Mouse (Mus musculus): ENCODE data around the gene Rnf151. TPM values are rescaled to one million over a fixed set of nuclear protein-coding genes. Genes with fewer than 3 reads are reported as not detected.
A peak's percentile ranks its signal among the peaks of the same experiment; 100 is the strongest.

Rnf151 gene
- total and polyA plus RNA-seq, 2 experiments from 2014 or later, result not detected

DNA sequence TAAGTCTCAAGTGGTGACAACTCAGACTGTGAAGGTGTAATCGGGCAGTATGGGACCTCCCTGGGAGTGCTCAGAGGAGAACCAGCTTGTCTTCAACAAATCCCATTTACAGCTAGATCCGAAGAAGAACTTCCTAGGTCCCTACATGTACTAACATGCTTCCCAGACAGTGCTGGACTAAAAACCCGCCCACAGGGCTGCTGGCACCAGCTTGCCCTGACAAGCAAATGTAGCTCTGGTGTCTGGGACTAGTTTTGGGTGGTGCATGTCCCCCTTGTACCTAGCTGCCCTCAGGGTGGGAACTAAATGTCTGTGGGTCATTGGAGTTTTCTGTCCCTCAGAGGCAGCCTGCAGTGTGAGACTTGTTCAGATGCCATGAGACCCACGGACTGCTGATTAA is 33.7 kb upstream of the Rnf151 start:
- no peak overlapping the region for H3K4me2 ChIP-seq (ENCODE audit: low read depth)
- no peak overlapping the region for H3K9ac ChIP-seq
- ATAC-seq (no peak), DNase-seq (no peak)
- no peaks in the 10 kb centered on the region for H3K9me3 ChIP-seq (ENCODE audit: low read length)
- TF ChIP-seq CTCF (IDR thresholded peaks at IDR 0.05; ENCODE audit: low read depth), result no peak
- no peak overlapping the region for H3K4me3 ChIP-seq (ENCODE audit: low read depth, low read length)
- H3K36me3 ChIP-seq (ENCODE audit: insufficient read depth), result no peaks in the 10 kb centered on the region
- H3K4me1 ChIP-seq (ENCODE audit: insufficient read depth), result peaks cover 4% of the 10 kb centered on the region; the same call in 1 of the 2 replicates
- peaks cover 37% of the 10 kb centered on the region for H3K27me3 ChIP-seq (ENCODE audit: insufficient read depth, low read length)
- WGBS, result 18% methylated on average over 4 of the region's 4 CpGs
- H3K27ac ChIP-seq (ENCODE audit: low read depth, low read length), result no peak overlapping the region

- WGBS, result 62% methylated on average over 4 of the region's 4 CpGs
- Histone ChIP-seq H3K27ac (ENCODE audit: low read depth, low read length) (no peak overlapping the region), H3K36me3 (ENCODE audit: insufficient read depth) (peaks cover 2% of the 10 kb centered on the region; the same call in 1 of the 2 replicates), H3K9me3 (ENCODE audit: low read length) (no peaks in the 10 kb centered on the region), H3K4me1 (ENCODE audit: insufficient read depth) (no peaks in the 10 kb centered on the region), H3K9ac (no peak overlapping the region), H3K4me3 (ENCODE audit: low read depth, low read length) (no peak overlapping the region), H3K4me2 (ENCODE audit: low read depth) (no peak overlapping the region), H3K27me3 (ENCODE audit: insufficient read depth, low read length) (peaks cover 5% of the 10 kb centered on the region)
- no peak for TF ChIP-seq CTCF (IDR thresholded peaks at IDR 0.05; ENCODE audit: low read depth)
- ATAC-seq (no peak), DNase-seq (no peak)
These were observed 29.1 kb upstream of the Rnf151 start for GRCm38 (mm10) chr17:24746986-24747385.

DNA sequence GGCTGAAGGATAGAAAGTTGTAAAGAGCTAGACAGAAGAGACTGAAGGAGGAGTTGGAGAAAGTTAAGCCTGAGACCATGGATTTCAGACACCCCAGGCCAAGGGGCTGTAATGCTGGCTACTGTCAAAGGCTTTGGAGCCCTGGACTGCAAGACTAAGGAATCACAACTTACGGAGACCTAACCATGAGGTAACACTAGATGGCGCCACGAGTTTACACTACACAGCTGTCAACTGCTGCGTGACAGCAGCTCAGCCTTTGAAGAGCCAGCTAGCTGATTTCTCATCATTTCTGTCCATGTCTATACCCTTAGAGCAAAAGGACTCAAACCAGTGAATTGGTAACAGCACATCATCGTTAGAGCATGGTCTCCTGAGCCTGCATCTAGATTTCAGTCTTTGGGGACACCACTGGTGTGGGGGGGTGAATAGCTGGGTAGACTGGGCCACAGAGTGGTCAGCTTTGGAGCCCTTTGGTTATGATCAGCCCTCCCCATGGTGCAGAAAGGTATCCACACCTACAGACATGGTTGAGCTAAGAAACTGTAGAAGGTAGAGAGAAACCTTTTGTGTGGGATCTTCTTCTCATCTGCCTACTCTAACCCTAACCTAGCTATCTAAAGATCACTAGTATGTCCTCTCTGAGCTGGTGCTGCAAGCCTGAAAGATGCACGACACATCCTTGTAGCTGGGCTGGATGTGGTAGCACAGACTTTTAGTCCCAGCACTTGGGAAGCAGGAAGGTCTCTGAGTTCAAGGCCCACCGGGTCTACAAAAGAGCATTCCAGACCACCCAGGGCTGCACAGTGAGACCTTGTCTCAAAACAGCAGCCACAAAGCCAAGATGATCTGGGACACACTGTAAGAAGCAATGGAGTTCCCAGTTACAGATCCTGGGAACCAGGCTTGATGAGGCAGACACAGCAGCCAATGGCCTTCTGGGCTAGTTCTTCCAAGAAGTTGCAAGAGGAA is 27.9 kb upstream of the Rnf151 start:
- ATAC-seq, result peak; percentile 89
- H3K9me3 ChIP-seq (ENCODE audit: low read length), result no peaks in the 10 kb centered on the region
- no peak overlapping the region for H3K27ac ChIP-seq (ENCODE audit: low read depth, low read length)
- H3K4me2 ChIP-seq (ENCODE audit: low read depth), result no peak overlapping the region
- peaks cover 5% of the 10 kb centered on the region; the same call in 1 of the 2 replicates for H3K36me3 ChIP-seq (ENCODE audit: insufficient read depth)
- H3K4me1 ChIP-seq (ENCODE audit: insufficient read depth), result no peaks in the 10 kb centered on the region
- H3K27me3 ChIP-seq (ENCODE audit: insufficient read depth, low read length), result peaks cover 5% of the 10 kb centered on the region
- peak; percentile 91 for DNase-seq
- TF ChIP-seq CTCF (IDR thresholded peaks at IDR 0.05; ENCODE audit: low read depth), result peak; percentile 92
- H3K9ac ChIP-seq, result no peak overlapping the region
- no peak overlapping the region for H3K4me3 ChIP-seq (ENCODE audit: low read depth, low read length)
- 21% methylated on average over 7 of the region's 7 CpGs for WGBS

DNA sequence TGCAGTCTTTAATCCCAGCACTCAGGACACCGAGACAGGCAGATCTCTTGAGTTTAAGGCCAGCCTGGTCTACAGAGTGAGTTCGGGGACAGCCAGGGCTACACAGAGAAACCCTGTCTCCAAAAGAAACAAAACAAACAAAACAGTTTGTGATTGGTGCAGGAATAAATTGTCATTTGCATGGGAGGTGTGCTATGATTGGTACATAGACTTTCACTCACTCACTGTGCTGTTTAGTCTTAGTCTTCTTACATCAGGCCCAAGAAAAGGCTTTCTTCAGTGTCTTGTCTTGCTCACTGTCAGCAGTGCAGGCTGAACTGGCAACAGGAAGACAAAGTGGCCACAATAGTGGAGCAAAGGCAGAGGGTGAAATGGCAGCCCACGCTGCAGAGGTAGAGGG is 26.5 kb upstream of the Rnf151 start:
- Histone ChIP-seq H3K27me3 (ENCODE audit: insufficient read depth, low read length) (no peaks in the 10 kb centered on the region), H3K27ac (ENCODE audit: low read depth, low read length) (no peak overlapping the region), H3K4me3 (ENCODE audit: low read depth, low read length) (no peak overlapping the region), H3K4me1 (ENCODE audit: insufficient read depth) (no peaks in the 10 kb centered on the region), H3K4me2 (ENCODE audit: low read depth) (no peak overlapping the region), H3K9me3 (ENCODE audit: low read length) (no peaks in the 10 kb centered on the region), H3K36me3 (ENCODE audit: insufficient read depth) (peaks cover 5% of the 10 kb centered on the region; the same call in 1 of the 2 replicates), H3K9ac (no peak overlapping the region)
- TF ChIP-seq CTCF (IDR thresholded peaks at IDR 0.05; ENCODE audit: low read depth), result no peak
- 83% methylated on average over 3 of the region's 3 CpGs for WGBS
- ATAC-seq, result no peak
- no peak for DNase-seq

DNA sequence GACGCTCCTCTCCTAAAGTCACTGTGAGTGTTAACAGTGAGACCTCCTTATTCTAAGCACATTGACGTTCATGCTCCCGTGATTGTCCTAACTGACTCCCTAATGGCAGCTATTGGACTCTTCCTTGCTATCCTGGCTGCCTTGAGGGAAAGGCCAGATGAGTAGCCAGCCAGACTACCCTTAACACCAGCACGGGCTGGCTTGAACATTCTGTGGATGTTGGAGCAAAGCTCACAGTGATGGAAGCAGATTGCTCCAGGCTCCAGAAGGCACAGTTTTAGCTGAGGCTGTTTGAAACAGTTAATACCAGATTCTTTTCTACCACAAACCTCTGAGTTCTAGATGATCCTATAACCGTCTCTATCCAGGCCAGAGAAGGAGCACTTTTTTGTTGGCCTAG is 26.0 kb upstream of the Rnf151 start:
- Histone ChIP-seq H3K4me1 (ENCODE audit: insufficient read depth) (no peaks in the 10 kb centered on the region), H3K4me3 (ENCODE audit: low read depth, low read length) (no peak overlapping the region), H3K27me3 (ENCODE audit: insufficient read depth, low read length) (no peaks in the 10 kb centered on the region), H3K9ac (no peak overlapping the region), H3K4me2 (ENCODE audit: low read depth) (no peak overlapping the region), H3K9me3 (ENCODE audit: low read length) (no peaks in the 10 kb centered on the region), H3K36me3 (ENCODE audit: insufficient read depth) (peaks cover 5% of the 10 kb centered on the region; the same call in 1 of the 2 replicates), H3K27ac (ENCODE audit: low read depth, low read length) (no peak overlapping the region)
- TF ChIP-seq CTCF (IDR thresholded peaks at IDR 0.05; ENCODE audit: low read depth), result no peak
- 73% methylated on average over 5 of the region's 5 CpGs for WGBS
- DNase-seq (no peak), ATAC-seq (no peak)

- TF ChIP-seq CTCF (IDR thresholded peaks at IDR 0.05; ENCODE audit: low read depth), result no peak
- no peak overlapping the region for H3K27ac ChIP-seq (ENCODE audit: low read depth, low read length)
- 80% methylated on average over 8 of the region's 8 CpGs for WGBS
- H3K36me3 ChIP-seq (ENCODE audit: insufficient read depth), result peaks cover 5% of the 10 kb centered on the region; the same call in 1 of the 2 replicates
- ATAC-seq (no peak), DNase-seq (no peak)
- no peak overlapping the region for H3K4me3 ChIP-seq (ENCODE audit: low read depth, low read length)
- H3K4me2 ChIP-seq (ENCODE audit: low read depth), result no peak overlapping the region
- no peaks in the 10 kb centered on the region for H3K4me1 ChIP-seq (ENCODE audit: insufficient read depth)
- no peak overlapping the region for H3K9ac ChIP-seq
- no peaks in the 10 kb centered on the region for H3K9me3 ChIP-seq (ENCODE audit: low read length)
- no peaks in the 10 kb centered on the region for H3K27me3 ChIP-seq (ENCODE audit: insufficient read depth, low read length)
These were observed 24.4 kb upstream of the Rnf151 start for GRCm38 (mm10) chr17:24742307-24742706.

DNA sequence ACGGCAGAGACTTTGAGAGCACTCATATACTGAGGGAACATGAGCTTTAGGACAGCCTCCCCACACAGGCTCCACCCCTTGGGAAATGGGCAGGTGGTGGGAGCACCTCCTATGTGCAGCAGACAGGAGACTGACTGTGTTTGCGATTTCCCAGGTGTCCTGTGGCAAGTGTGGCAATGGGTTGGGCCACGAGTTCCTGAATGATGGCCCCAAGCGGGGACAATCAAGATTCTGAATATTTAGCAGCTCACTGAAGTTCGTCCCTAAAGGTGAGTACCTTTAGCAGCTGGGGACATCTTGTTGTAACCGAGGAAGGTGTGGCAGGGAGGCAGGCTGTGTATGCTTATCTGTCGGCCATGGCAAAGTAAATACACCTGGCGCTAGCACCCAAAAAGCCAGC is 22.1 kb upstream of the Rnf151 start:
- TF ChIP-seq CTCF (IDR thresholded peaks at IDR 0.05; ENCODE audit: low read depth), result no peak
- 87% methylated on average over 8 of the region's 8 CpGs for WGBS
- Histone ChIP-seq H3K36me3 (ENCODE audit: insufficient read depth) (peaks cover 5% of the 10 kb centered on the region; the same call in 1 of the 2 replicates), H3K9ac (no peak overlapping the region), H3K27me3 (ENCODE audit: insufficient read depth, low read length) (no peaks in the 10 kb centered on the region), H3K9me3 (ENCODE audit: low read length) (no peaks in the 10 kb centered on the region), H3K4me2 (ENCODE audit: low read depth) (no peak overlapping the region), H3K4me1 (ENCODE audit: insufficient read depth) (no peaks in the 10 kb centered on the region), H3K4me3 (ENCODE audit: low read depth, low read length) (no peak overlapping the region), H3K27ac (ENCODE audit: low read depth, low read length) (no peak overlapping the region)
- ATAC-seq, result no peak
- no peak for DNase-seq

Data from forebrain, postnatal 0 days (tissue).